Mouse (Mus musculus): ENCODE data around the gene Park7. TPM values are rescaled to one million over a fixed set of nuclear protein-coding genes. Genes with fewer than 3 reads are reported as not detected.

The Park7 gene
- polyA plus RNA-seq (2016; fragmentation: Nextera tagmentation; extraction: Ambion mirVana), result 355 and 357 TPM in 2 replicates

- peak; percentile 81 for ATAC-seq (ENCODE audit: low FRiP score, low read depth)
- no peaks in the 10 kb centered on the region for H3K27me3 ChIP-seq
- under 1% methylated on average over 48 of the region's 48 CpGs for WGBS
- H3K27ac ChIP-seq (replicated peaks), result peak within 1 kb of the TSS; percentile 80
- H3K9ac ChIP-seq (replicated peaks), result peak within 1 kb of the TSS; percentile 77
- H3K4me3 ChIP-seq, result peak within 1 kb of the TSS; percentile 70
- H3K4me2 ChIP-seq (replicated peaks), result peak within 1 kb of the TSS; percentile 71
- no peaks in the 10 kb centered on the region for H3K36me3 ChIP-seq
- H3K4me1 ChIP-seq, result peaks cover 24% of the 10 kb centered on the region
- no peaks in the 10 kb centered on the region for H3K9me3 ChIP-seq
These were observed at the start of gene Park7, which contains the start of gene Tnfrsf9 for GRCm38 (mm10) chr4:150914290-150914733. TSS of gene Park7 (minus strand) at chr4:150914437. TSS of gene Tnfrsf9 (plus strand) at chr4:150914562.

GRCm38 (mm10) chr4:150963711-150964110, 49.5 kb upstream of the Park7 start:
- Histone ChIP-seq H3K9me3 (no peaks in the 10 kb centered on the region), H3K27ac (replicated peaks) (no peak overlapping the region), H3K4me2 (replicated peaks) (no peak overlapping the region), H3K27me3 (peaks cover 8% of the 10 kb centered on the region; the same call in 1 of the 2 replicates), H3K36me3 (no peaks in the 10 kb centered on the region), H3K9ac (replicated peaks) (no peak overlapping the region), H3K4me1 (no peaks in the 10 kb centered on the region), H3K4me3 (no peak overlapping the region)
- 54% methylated on average over 2 of the region's 2 CpGs for WGBS
- ATAC-seq (ENCODE audit: low FRiP score, low read depth), result no peak

- Histone ChIP-seq H3K27me3 (peaks cover 8% of the 10 kb centered on the region; the same call in 1 of the 2 replicates), H3K9ac (replicated peaks) (no peak overlapping the region), H3K27ac (replicated peaks) (no peak overlapping the region), H3K4me3 (no peak overlapping the region), H3K4me1 (no peaks in the 10 kb centered on the region), H3K9me3 (no peaks in the 10 kb centered on the region), H3K4me2 (replicated peaks) (no peak overlapping the region), H3K36me3 (no peaks in the 10 kb centered on the region)
- ATAC-seq (ENCODE audit: low FRiP score, low read depth), result no peak
- 72% methylated on average over 6 of the region's 6 CpGs for WGBS
These were observed 48.0 kb upstream of the Park7 start for GRCm38 (mm10) chr4:150962231-150962630.

- 79% methylated on average over 7 of the region's 7 CpGs for WGBS
- Histone ChIP-seq H3K9me3 (no peaks in the 10 kb centered on the region), H3K4me1 (peaks cover 10% of the 10 kb centered on the region), H3K4me2 (replicated peaks) (no peak overlapping the region), H3K27ac (replicated peaks) (no peak overlapping the region), H3K4me3 (no peak overlapping the region), H3K36me3 (no peaks in the 10 kb centered on the region), H3K27me3 (0 out of 2 replicates have a peak, but pooled peaks cover 4% of the 10 kb centered on the region), H3K9ac (replicated peaks) (no peak overlapping the region)
- ATAC-seq (ENCODE audit: low FRiP score, low read depth), result no peak
These were observed 44.3 kb upstream of the Park7 start for GRCm38 (mm10) chr4:150958536-150958935.

GRCm38 (mm10) chr4:150957106-150957458, 42.8 kb upstream of the Park7 start:
- Histone ChIP-seq H3K27me3 (no peaks in the 10 kb centered on the region), H3K4me2 (replicated peaks) (no peak overlapping the region), H3K4me1 (peaks cover 10% of the 10 kb centered on the region), H3K4me3 (no peak overlapping the region), H3K27ac (replicated peaks) (peak overlapping the region; percentile 43; the same call in 1 of the 2 replicates), H3K9ac (replicated peaks) (no peak overlapping the region), H3K36me3 (no peaks in the 10 kb centered on the region), H3K9me3 (no peaks in the 10 kb centered on the region)
- WGBS, result 65% methylated on average over 1 of the region's 1 CpGs
- ATAC-seq (ENCODE audit: low FRiP score, low read depth), result peak; percentile 47

- peak; percentile 69 for ATAC-seq (ENCODE audit: low FRiP score, low read depth)
- no peak overlapping the region for H3K9ac ChIP-seq (replicated peaks)
- no peaks in the 10 kb centered on the region for H3K36me3 ChIP-seq
- H3K27me3 ChIP-seq, result no peaks in the 10 kb centered on the region
- no peak overlapping the region for H3K4me3 ChIP-seq
- no peak overlapping the region for H3K4me2 ChIP-seq (replicated peaks)
- no peaks in the 10 kb centered on the region for H3K9me3 ChIP-seq
- peak overlapping the region; percentile 43 for H3K27ac ChIP-seq (replicated peaks)
- 62% methylated on average over 13 of the region's 13 CpGs for WGBS
- H3K4me1 ChIP-seq, result peaks cover 10% of the 10 kb centered on the region
These were observed 42.3 kb upstream of the Park7 start for GRCm38 (mm10) chr4:150956369-150957105.

- Histone ChIP-seq H3K4me3 (no peak overlapping the region), H3K27me3 (no peaks in the 10 kb centered on the region), H3K4me2 (replicated peaks) (no peak overlapping the region), H3K27ac (replicated peaks) (no peak overlapping the region), H3K36me3 (no peaks in the 10 kb centered on the region), H3K9ac (replicated peaks) (no peak overlapping the region), H3K9me3 (no peaks in the 10 kb centered on the region), H3K4me1 (no peaks in the 10 kb centered on the region)
- WGBS, result 87% methylated on average over 10 of the region's 10 CpGs
- no peak for ATAC-seq (ENCODE audit: low FRiP score, low read depth)
These were observed 36.7 kb upstream of the Park7 start for GRCm38 (mm10) chr4:150950972-150951371.

GRCm38 (mm10) chr4:150944707-150945106, 30.5 kb upstream of the Park7 start:
- H3K27me3 ChIP-seq, result no peaks in the 10 kb centered on the region
- no peaks in the 10 kb centered on the region for H3K4me1 ChIP-seq

GRCm38 (mm10) chr4:150939991-150940651, 25.9 kb upstream of the Park7 start:
- Histone ChIP-seq H3K36me3 (no peaks in the 10 kb centered on the region), H3K9me3 (no peaks in the 10 kb centered on the region), H3K9ac (replicated peaks) (no peak overlapping the region), H3K27ac (replicated peaks) (no peak overlapping the region), H3K4me3 (no peak overlapping the region), H3K4me2 (replicated peaks) (no peak overlapping the region), H3K27me3 (no peaks in the 10 kb centered on the region), H3K4me1 (0 out of 2 replicates have a peak, but pooled peaks cover 2% of the 10 kb centered on the region)
- no peak for ATAC-seq (ENCODE audit: low FRiP score, low read depth)
- WGBS, result 65% methylated on average over 13 of the region's 13 CpGs

More at GRCm38 (mm10) chr4:150944707-150945106, 30.5 kb upstream of the Park7 start:
- Histone ChIP-seq H3K27ac (replicated peaks) (no peak overlapping the region), H3K36me3 (no peaks in the 10 kb centered on the region), H3K9me3 (no peaks in the 10 kb centered on the region), H3K9ac (replicated peaks) (no peak overlapping the region), H3K4me2 (replicated peaks) (no peak overlapping the region), H3K4me3 (no peak overlapping the region)
- no peak for ATAC-seq (ENCODE audit: low FRiP score, low read depth)
- 94% methylated on average over 7 of the region's 7 CpGs for WGBS

- ATAC-seq (ENCODE audit: low FRiP score, low read depth), result no peak
- H3K27me3 ChIP-seq, result no peaks in the 10 kb centered on the region
- no peaks in the 10 kb centered on the region for H3K36me3 ChIP-seq
- H3K4me3 ChIP-seq, result no peak overlapping the region
- H3K27ac ChIP-seq (replicated peaks), result no peak overlapping the region
- no peak overlapping the region for H3K4me2 ChIP-seq (replicated peaks)
- 72% methylated on average over 14 of the region's 14 CpGs for WGBS
- 0 out of 2 replicates have a peak, but pooled peaks cover 2% of the 10 kb centered on the region for H3K4me1 ChIP-seq
- no peaks in the 10 kb centered on the region for H3K9me3 ChIP-seq
- no peak overlapping the region for H3K9ac ChIP-seq (replicated peaks)
These were observed 23.8 kb upstream of the Park7 start for GRCm38 (mm10) chr4:150938063-150938452.

GRCm38 (mm10) chr4:150937293-150938062, 23.2 kb upstream of the Park7 start:
- Histone ChIP-seq H3K9me3 (no peaks in the 10 kb centered on the region), H3K4me3 (no peak overlapping the region), H3K27ac (replicated peaks) (no peak overlapping the region), H3K9ac (replicated peaks) (no peak overlapping the region), H3K27me3 (0 out of 2 replicates have a peak, but pooled peaks cover 3% of the 10 kb centered on the region), H3K4me2 (replicated peaks) (no peak overlapping the region), H3K4me1 (0 out of 2 replicates have a peak, but pooled peaks cover 2% of the 10 kb centered on the region), H3K36me3 (no peaks in the 10 kb centered on the region)
- 82% methylated on average over 16 of the region's 16 CpGs for WGBS
- ATAC-seq (ENCODE audit: low FRiP score, low read depth), result no peak

Data from midbrain, embryonic 12.5 days (tissue).